Mouse (Mus musculus) common myeloid progenitor, adult 5-6 weeks (primary cell): Measurements from ENCODE around the gene Gucd1. TPM values are rescaled to one million over a fixed set of nuclear protein-coding genes. Genes with fewer than 3 reads are reported as not detected.
"Not testable (repeated sequence)": the region's sequence is repeated elsewhere in the genome, so short reads cannot be mapped to it uniquely, and the experiment has no call there.

ENCODE experiments used
- ATAC-seq: replicated peaks from 2 replicates; pipeline ENCODE4 v1.8.0; 2016; ENCODE audit warnings: low read depth, mild to moderate bottlenecking, moderate TSS enrichment, inconsistent platforms; ENCODE audit not compliant: poor library complexity, severe bottlenecking
- total RNA-seq: library from RNA; stranded (forward); fragments of 200-1000, 187-1606 nt; gene quantifications from 2 replicates; pipeline ENCODE4 v1.2.3, GENCODE M21; 2017

The Gucd1 gene
- total RNA-seq, 1 experiment from 2014 or later, result 11.5 TPM

DNA sequence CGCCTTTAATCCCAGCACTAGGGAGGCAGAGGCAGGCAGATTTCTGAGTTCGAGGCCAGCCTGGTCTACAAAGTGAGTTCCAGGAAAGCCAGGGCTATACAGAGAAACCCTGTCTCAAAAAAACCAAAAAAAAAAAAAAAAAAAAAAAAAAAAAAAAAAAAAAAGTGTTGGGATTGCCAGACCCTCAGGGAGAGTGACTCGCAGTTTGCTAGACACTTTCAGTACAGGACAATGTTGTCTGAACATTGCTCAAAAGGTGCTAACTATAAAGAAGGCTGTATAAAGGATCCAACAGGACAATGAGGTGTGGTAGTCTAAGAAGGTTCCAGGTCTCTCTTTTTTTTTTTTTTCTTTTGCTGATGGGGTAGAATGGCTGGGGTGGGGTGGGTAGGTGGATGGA, 11.8 kb downstream of the Gucd1 start:
- ATAC-seq, result not testable (repeated sequence)

DNA sequence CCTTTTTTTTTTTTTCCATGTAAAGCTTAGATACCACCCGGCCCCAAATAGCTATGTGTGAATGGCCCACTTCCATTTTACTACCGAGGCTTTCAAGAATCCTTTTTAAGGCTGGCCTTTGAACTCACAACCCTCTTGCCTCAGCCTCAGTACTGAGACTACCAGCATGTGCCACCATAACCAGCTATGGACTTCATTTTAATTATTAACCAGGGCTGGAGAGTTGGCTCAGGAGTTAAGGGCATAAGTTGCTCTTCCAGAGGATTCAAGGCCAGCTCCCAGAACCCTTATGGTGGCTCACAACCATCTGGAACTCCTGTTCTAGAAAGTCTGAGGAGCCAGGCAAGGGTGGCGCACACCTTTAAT, 12.7 kb downstream of the Gucd1 start:
- no peak; the same call in 1 of the 2 replicates for ATAC-seq

DNA sequence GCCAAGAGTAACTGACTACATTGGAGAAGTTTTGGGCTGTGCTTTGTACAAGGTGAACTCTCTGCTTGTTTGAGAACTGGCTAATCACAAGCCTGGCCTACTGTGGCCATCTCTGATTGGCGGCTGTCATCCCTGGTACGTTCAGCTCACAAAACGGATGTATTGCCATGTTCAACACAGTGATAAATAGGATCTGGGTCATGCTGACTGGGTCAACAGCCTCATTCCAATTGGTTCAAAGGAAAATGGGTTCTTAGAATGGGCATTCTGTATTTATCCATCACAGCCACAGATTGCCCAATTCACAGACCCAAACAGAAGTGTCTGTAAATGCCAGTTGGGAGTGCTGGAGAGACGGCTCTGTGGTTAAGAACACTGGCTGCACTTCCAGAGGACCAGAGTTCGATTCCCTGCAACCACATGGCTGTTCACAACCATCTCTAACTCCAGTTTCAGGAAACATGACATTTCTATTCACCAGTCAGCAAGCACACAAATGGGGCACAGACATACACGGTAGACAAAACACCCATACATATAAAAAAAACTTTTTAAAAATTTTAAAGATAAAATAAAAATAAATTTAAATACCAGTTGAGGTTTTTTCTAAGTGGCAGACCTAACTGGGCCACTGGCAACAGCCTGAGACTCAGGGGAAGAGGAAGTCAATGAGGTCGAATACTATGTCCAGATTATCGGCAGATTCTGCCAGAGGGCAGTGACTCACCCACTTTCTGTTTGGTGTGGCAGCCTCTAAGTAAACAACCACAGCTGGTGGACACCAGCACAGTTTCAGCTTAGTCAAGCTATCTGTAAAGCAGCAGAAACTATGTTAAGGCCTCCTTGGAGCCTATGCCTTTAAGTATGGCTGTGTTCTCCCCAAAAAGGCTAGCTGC, 13.3 kb downstream of the Gucd1 start:
- peak; percentile 91 for ATAC-seq

DNA sequence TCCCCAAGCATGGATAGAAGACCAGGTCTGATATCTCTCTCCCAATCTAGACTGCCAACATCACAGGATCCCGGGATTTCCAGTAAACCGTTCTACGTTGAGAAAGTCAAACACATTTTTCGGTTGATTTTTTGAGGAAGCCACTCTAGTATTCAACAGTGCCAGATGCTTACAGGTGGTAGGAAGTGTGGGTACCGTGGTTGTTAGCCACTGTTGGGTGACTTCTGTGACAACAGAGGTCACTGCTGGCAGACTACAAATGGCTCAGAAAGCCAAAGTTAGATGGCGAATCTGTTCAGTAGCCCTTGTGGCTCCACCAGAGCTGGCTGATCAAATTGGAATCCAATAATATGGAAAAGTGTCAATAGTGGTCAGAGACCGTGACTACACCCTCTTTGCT, 14.1 kb downstream of the Gucd1 start:
- ATAC-seq, result 0 out of 2 replicates have a peak, but pooled peaks have one; percentile 23

- no peak for ATAC-seq
Observed at GRCm38 (mm10) chr10:75501641-75502040, 16.1 kb downstream of the Gucd1 start.

- ATAC-seq, result no peak
Observed at GRCm38 (mm10) chr10:75500345-75500744, 17.4 kb downstream of the Gucd1 start.

DNA sequence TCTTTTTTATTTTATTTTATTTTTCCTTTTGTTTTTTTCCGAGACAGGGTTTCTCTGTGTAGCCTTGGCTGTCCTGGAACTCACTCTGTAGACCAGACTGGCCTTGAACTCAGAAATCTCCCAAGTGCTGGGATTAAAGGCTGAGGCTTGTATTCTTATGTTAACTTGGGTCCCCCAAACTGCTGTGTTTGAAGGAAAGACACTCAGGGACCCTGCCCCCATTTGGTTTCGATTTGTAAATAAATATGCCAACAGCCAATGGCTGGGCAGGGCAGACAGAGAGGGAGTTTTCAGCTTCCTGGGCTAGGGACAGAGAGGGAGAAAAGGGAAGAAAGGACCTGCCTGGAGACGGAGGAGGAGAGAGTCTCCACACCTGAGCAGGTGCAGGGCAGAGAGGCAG, 18.0 kb downstream of the Gucd1 start:
- no peak for ATAC-seq

DNA sequence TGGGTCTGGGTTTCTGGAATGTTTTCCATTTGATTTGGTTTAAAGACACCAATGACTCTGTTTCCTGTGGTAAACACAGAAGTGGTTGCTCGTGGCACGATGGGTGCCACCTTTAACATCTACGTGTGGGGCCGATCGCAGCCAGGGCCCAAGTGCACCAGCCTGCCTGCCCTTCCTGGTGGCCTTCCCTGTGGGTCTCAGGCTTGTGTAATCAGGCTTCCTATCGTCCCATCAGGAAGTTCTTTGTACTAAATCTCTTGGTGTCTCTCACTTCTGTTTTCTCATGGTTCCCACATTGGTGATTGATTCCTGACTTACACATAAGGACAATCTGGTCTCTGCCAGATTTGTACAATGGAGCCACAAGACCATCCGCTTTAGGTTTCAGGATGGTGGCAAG, 18.6 kb downstream of the Gucd1 start:
- peak; percentile 48 for ATAC-seq

DNA sequence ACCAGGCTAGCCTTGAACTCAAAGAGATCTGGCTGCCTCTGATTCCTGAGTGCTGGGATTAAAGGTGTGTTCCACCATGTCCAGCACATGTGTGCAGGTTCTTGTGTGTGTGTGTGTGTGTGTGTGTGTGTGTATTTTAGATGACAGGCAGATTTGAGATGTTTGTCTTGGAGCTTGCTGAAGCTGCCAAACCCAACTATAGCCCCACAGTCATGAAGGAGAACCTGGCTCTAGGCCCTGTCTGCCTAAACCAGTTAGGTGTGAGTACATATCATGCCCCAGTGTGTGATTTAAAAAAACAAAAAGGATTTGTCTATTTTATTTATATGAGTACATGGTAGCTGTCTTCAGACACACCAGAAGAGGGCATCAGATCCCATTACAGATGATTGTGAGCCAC, 21.9 kb downstream of the Gucd1 start:
- no peak for ATAC-seq

GRCm38 (mm10) chr10:75495304-75495703, 22.5 kb downstream of the Gucd1 start:
- ATAC-seq, result no peak

DNA sequence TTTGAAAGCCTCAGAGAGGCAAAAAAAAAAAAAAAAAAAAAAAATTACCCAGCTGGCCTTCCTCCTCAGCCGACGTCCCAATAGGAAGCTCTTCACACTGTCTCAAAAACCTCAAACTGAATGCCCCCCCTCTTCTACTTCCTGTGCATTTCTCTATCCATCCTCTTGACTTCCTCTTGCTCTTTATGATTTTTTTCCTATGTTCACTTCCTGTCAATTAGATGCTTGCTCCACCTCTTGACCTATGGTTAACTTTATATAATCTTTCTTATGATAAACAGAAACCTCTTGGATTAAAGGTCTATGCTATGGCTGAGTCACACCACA, 25.9 kb downstream of the Gucd1 start:
- peak; percentile 67 for ATAC-seq

- ATAC-seq, result no peak
Observed at GRCm38 (mm10) chr10:75491234-75491935, 26.4 kb downstream of the Gucd1 start.

GRCm38 (mm10) chr10:75490731-75491130, 27.0 kb downstream of the Gucd1 start:
- ATAC-seq, result no peak

GRCm38 (mm10) chr10:75489522-75489921, 28.2 kb downstream of the Gucd1 start:
- ATAC-seq, result peak; percentile 34

DNA sequence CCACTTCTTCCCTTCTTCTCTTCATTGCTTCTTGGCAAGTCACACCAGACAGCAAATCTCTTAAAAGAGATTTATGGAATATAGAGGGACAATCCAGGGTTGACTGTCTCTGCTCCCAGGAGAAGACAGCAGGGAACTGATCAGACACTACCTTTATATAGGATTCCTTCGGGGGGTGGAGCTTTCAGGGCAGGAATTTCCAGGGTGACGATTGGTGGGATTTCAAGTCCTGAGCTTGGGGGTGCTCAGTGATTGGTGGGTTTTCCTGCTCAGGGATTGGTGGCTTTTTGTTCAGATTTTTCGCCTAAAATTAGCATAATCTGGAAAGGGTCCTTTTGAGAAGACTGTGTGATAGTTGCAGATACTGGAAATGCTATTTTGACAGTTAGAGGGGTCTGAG, 30.6 kb downstream of the Gucd1 start:
- ATAC-seq, result no peak

GRCm38 (mm10) chr10:75486086-75486979, 31.4 kb downstream of the Gucd1 start:
- ATAC-seq, result peak; percentile 64

DNA sequence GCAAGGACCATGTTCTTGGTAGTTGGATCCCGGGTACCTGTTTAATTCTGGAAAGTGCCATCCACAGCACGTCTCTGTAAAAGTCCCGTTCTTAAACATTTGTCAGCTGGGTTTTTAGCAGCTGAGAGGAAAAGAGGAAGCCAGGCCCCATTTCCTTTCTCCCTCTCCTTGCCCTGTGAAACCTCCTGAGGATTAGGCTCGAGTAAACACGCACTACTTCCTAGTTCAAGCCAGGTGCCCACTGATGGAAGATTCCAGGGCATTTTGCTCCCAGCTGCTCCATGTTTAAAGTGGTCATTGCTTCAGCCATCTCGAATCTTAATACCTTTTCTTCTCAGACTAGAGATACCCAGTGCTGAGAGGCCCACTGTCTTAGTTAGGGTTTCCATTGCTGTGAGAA, 33.0 kb downstream of the Gucd1 start:
- ATAC-seq, result peak; percentile 39

GRCm38 (mm10) chr10:75484066-75484465, 33.7 kb downstream of the Gucd1 start:
- no peak for ATAC-seq

GRCm38 (mm10) chr10:75482919-75483483, 34.8 kb downstream of the Gucd1 start:
- no peak for ATAC-seq

- ATAC-seq, result no peak
Observed at GRCm38 (mm10) chr10:75482271-75482670, 35.5 kb downstream of the Gucd1 start.
